Mouse (Mus musculus) kidney, adult 2 months (tissue): ENCODE measurements around the gene Spast.

Experiments
- CTCF ChIP-seq: fragments of 200-500 bp; conservative IDR thresholded peaks from 2 replicates; pipeline ENCODE4 v1.5.1; 2011; ENCODE audit warnings: low read depth, mild to moderate bottlenecking, control low read depth, low read length, moderate library complexity, mixed read lengths; ENCODE audit not compliant: insufficient read depth, insufficient read length
- POLR2A ChIP-seq: fragments of 200-500 bp; IDR thresholded peaks from one replicate; pipeline ENCODE4 v1.6.1; 2011; ENCODE audit warnings: low read depth, low read length, control low read depth

DNA sequence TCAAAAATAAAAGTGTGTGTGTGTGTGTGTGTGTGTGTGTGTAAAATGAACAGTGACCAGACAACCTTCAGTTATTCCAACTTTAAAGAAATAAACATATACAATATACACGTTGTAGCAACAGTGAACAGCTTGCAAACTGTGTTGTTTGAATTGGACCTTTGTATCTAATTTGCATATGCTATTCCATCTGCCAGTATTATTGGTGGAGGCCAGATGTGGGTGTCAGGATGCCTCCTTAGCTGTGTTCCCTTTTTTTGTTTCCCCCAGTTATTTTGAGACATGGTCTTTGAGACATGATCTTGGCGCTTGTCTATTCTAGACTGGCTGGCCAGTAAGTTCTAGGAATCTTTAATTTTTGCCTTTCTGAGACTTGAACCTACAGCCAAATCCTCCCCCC is 58.4 kb downstream of the Spast start:
- TF ChIP-seq CTCF (no peak), POLR2A (no peak)
